Mouse (Mus musculus) T-helper 2 cell (primary cell): ENCODE results near the gene Mier2.

Experiments used
- in situ Hi-C: fragments of 300-600 bp; cut with MboI, MseI; formaldehyde crosslinking; loops from one replicate; pipeline ENCODE4 v1.15.1; 2025; ENCODE audit warnings: high pct_unique_total_duplicates

Gene Mier2

DNA sequence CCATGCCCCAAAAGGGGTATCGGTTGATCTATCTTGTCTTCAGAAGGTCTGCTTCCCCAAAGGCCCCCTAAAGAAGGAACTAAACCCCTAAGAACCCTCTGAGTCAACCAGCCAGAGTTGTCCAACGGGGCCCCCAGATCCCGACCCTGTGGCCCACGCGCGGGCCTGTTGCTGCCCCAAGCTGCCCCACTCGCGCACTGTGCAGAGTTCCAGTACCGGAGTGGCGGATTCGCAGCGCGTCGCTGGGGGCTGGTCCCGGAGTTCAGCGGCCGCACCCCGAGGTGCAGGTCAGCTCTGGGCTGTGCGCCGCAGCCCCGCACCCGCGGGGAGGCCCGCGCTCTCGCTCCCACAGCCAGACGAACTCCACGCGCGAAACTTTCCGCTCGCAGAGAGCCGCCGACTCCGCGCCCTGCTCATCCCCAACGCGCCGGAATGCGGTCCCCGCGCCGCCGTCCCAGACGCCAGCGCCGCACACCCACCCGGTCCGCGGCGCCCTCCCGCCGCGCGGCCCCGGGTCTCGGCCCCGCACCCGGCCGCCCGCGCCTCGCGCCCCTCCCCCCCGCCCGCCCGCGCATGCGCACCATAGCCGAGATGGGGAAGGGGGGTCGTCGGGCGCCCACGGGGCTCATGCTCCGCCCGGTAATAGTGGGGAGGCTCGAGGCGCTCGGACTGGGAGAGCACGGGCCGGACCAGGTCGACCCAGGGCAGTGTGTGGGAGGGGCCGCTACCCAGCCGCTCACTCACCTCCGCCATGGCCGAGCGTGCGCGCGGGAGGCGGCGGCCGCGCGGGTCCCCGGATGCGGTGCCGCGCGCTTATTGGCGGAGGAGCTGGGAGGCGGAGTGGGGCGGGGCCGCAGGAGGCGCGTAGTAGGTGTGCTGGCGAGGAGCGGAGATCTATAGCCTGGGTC is at the start of gene Mier2:
TSS of gene Mier2 (minus strand) at position 870 of the 908 bp plus-strand sequence.
- in situ Hi-C loops = no loop called here

DNA sequence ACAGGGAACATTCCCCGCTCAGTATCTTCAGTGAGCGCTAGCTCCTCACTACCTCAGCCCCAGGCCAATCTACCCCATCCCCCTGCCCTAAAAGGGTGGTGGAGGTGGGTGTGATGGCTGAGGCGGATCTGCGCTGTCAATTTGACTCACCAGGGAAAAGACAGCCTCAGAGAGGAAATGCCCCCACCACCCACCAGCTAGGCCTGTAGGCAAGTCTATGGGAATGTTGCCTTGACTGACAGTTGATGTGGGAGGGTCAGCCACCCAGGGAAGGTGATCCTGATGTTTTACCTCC is 42.9 kb upstream of the Mier2 start:
- in situ Hi-C loops = no loop called here

DNA sequence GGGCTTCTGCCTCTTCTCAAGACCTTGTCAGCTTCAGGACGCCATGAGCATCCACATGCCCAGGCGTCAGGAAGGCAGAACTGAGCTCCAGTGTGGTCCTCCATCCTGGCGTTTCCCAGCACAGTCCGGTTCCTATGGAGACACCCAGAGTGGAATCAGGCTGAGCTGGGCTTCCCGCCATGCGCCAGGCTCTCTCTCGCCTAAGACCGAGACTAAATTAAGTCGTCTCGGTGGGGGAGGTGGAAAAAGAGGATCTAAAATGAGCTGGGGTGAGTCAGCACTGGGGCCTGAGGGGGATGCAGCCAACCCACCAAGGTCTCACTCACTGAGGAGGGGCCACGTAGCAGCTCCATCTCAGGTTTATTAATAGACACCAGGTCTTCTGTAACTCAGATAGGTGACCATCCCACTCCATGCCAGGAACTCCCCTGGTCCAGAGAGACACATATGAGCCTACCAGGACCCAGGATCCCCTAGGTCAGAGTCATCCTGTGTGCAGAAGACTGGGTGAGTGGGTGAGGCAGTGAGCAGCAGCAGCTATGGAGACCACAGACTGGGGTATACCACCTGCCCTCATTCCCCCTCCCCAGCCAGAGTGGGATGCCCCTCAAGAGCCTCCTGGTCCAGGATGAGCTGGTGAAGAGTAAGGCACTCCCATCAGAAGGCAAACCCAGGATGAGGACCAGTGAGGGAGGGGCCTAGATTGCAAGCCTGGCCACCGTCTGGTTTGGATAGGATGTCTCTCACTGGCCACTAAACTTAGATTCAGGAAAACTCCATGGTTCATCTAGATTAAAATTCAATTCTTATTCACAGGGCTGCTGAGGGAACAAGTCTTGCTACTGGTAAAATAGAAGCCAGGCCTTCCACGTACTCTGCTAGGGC is 42.3 kb upstream of the Mier2 start:
- in situ Hi-C loops = no loop called here

GRCm38 (mm10) chr10:79595590-79595929 is 40.6 kb upstream of the Mier2 start:
- in situ Hi-C loops = no loop called here

DNA sequence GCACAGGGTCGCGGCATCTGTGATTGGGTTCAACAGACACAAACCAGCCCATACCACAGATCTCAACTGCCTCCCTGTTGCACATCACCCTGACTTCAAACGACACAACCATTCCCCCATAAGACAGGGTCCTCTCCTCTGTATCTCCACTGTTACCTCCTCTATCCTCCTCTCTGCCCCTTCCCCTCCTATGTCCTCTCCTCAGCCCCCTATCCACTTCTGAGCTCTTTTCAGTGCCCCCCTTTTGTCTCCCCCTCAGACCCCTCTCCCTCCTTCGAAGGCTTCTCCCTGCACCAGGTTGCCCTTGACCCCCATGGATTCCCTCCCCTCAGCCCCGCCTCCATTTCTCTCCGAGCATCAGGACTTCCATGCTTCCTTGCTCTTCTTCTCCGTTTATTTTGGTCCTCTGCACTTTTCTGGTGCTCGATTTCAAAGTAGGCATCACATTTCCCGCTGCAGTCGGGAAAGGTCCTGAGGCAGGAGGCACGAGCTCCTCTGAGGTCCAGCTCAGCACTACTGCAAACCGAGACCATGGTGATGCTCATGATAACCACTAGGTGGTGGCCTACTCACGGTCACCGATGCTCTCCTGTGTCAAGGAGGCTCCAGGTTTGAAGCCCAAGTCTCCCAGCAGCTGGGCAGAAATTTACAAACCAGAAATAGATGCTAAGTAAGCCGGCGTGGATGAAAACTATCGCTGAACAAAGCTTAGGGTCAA is 40.0 kb upstream of the Mier2 start:
- in situ Hi-C loops = loop anchor here (5.0 kb wide), 1 partner anchor 52 kb away; the partner anchor contains the start of gene Odf3l2

DNA sequence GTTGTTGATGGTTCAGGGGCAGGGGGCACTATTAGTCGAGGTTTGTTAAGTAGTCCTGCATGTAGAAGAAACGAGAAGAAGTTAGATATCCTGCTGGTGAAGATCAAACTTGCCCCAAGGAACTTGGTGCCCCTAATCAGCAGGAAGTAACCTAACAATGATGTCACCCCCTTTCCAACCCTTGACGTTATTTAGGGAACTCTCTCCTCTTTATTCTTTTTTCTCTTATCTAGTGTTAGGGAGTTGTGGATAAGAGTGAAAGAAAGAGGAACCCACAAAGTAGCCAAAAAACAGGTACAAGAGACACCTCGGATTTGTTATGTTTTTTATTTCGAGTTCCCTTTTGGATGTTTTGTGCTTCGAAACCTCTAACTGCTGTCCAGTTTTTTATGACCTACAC is 39.1 kb upstream of the Mier2 start:
- in situ Hi-C loops = loop anchor here (5.0 kb wide), 1 partner anchor 53 kb away; the partner anchor contains the start of gene Odf3l2

DNA sequence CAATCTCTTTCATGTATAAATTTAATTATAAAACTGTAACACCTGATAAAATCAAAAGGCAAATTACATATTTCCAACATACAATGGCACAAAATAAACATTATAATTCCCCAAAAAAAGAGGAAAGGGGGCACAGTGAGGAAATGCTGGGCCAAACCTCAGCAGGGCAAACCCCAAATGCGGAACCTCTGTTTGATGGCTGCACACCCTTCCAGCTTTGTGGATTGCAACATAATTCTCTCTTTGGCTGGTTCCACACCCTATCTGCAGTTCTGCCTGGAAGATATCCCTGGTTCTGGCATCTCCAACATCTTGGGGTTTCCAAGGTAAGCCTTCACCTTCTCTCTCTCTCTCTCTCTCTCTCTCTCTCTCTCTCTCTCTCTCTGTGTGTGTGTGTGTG is 35.7 kb upstream of the Mier2 start:
- in situ Hi-C loops = loop anchor here (5.0 kb wide), 1 partner anchor 57 kb away; the partner anchor contains the start of gene Odf3l2

DNA sequence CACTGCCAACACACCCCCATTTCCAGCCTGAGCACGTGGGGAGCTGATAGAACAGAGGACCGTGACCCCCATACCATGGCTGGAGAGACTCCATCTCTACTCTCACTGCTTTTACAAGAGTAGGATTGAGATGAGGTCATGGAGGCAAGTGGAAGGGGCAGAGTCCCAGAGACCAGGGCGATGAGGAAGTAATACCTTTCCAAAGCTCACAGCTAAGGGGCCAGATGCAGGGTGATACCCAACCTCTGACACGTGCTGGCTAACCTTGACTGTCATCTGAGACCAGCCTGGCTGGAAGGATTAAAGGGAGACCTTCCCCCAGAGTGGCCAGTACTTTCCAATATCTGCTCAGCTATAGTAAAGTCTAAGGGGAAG is 32.7 kb upstream of the Mier2 start:
- in situ Hi-C loops = no loop called here

DNA sequence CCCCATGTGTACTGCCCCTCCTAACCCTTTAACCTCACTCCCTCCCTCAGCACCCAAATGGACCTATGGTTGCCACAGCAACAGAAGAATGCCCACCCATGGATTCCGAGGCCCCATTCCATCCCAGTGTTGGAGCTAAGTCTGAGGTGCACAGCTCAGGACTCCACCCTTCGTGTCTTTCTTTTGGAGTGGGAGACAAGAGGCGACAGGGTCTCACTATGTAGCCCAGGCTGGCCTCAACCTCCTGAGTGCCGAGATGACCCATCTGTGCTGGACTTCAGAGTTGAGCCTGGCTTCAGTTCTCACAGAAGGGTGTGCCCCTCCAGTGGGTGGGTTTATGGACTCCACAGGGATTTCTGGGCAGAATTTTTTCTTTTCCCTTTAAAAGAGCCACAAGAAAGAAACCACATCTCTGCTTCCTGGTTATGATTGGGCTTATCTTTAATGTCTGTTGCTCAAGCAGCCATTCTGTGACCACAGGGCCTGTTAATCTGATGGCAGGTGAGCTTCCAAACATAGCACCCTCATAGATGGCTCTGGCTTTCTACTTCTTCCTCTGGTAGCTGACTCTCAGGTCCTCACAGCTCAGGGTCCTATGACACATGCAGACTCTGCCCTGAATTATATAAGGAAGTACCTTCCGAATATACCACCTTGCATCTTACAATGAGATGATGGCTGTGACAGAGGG is 32.2 kb upstream of the Mier2 start, which contains the start of gene Theg:
TSS of gene Theg (minus strand) at position 271 of the 691 bp plus-strand sequence.
- in situ Hi-C loops = no loop called here

- in situ Hi-C loops = no loop called here
Observed at GRCm38 (mm10) chr10:79586243-79586642, 31.2 kb upstream of the Mier2 start.

DNA sequence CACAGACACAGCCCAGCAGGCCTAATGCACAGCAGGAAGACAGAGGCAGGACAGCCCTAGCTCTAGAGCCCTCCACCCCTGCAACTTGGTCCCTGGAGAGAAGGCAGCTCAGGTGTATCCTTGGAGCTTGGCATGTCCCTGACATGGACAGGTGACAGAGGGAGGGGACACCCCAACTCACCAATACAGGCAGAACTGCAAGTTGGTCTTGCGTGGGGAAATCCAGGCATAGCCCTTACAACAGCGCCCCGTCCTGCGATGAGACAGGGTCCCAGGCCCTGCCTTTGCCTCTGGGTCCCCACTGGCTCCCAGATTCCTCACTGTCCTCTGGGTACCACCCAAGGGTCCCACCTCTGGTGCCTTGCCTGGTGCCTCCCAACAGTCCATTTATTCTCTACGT is 30.7 kb upstream of the Mier2 start:
- in situ Hi-C loops = no loop called here

DNA sequence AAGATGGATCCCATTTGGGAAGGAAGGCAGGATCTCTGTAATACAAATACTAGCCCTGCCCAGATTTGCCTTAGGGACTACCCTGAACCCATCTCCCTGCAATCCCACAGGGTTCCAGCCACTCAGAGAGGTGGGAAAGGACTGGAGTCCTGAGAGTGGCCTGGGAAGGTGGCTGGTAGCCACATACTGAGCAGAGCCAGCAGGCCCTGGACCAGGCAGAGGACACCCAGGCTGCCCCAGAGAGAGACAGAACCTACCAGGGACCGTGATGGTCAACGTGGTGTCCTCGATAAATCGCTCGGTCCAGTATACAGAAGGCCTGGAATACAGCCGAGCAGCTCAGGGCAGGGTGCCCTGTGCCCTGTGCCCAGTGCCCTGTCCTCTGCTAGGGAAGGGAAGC is 30.1 kb upstream of the Mier2 start:
- in situ Hi-C loops = no loop called here

- in situ Hi-C loops = no loop called here
Observed at GRCm38 (mm10) chr10:79584426-79584825, 29.4 kb upstream of the Mier2 start.

DNA sequence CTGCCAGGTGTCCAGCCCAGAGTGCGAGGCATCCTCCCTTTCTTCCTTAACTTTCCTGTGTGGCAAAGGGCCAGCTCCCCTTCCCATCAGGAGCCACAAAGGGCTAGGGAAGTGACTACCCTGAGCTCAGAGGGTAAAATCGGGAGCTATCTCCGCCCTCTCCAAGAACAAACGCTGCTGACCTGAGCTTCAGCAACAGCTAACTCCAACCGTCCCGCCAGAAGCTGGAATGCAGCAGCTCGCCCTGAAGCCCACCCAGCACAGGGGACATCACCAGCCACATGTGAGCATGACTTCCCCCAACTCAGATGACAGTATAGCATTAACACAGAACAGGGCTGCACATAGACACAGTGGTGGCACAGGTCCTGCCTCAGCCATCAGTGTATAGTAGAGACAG is 29.0 kb upstream of the Mier2 start:
- in situ Hi-C loops = no loop called here

DNA sequence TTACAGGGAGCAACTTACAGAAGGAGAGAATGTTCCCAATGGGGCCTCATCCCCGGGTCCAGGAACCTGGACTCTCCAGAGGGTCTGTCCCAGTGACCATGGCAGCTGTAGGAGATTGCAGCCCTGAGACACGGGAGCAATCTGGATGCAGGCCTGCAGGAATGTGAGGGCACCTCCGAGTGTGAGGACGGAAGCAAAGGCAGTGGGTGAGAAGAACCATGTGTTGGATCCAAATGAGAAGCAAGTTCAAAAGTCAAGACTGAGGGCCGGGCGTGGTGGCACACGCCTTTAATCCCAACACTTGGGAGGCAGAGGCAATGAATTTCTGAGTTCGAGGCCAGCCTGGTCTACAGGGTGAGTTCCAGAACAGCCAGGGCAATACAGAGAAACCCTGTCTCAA is 26.5 kb upstream of the Mier2 start:
- in situ Hi-C loops = no loop called here

- in situ Hi-C loops = no loop called here
Observed at GRCm38 (mm10) chr10:79580811-79581210, 25.8 kb upstream of the Mier2 start.

DNA sequence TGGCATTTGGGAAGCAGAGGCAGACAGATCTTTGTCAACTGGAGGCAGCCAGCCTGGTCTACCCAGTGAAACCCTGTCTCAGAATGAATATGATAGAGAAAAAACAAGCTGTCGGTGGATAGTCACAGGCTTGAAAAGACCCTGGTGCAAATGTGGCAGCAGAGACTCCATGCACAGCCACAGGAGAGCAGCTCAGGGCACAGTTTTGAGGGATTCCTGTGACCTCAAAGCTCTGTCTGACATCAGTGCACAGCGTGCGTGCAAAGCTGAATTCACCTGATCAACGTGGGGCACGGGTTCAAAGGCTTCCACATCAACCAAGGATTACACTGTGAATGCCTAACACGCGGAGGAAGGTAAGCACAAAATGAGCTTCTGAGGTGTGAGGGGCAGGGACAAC is 25.4 kb upstream of the Mier2 start:
- in situ Hi-C loops = no loop called here

GRCm38 (mm10) chr10:79579781-79580180 is 24.8 kb upstream of the Mier2 start:
- in situ Hi-C loops = no loop called here

DNA sequence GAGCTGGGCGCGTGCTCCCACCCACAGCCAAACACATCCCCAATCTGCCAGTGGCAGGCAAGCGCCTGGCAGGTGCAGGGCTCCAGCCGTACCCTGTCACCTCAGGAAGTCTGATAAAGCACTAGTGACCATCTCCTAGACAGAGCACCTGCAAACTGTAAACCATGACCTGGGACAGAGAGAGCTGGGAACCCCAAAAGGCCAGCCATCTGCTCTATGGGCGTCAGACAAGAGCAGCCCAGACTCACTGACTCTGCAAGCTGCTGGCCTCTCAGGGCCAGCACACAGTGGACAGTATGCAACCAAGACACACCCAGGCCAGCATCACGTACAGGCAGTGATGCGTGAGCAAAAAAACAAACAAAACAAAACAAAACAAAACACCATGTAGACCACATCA is 23.9 kb upstream of the Mier2 start:
- in situ Hi-C loops = no loop called here

GRCm38 (mm10) chr10:79578276-79578675 is 23.3 kb upstream of the Mier2 start:
- in situ Hi-C loops = no loop called here

GRCm38 (mm10) chr10:79577376-79577775 is 22.4 kb upstream of the Mier2 start:
- in situ Hi-C loops = no loop called here
